ENCODE assay signal across 16 mouse cellular contexts in genomic region chr13:95831760-95832159, GRCm38 (mm10). TPM values are rescaled to one million over a fixed set of nuclear protein-coding genes. Genes with fewer than 3 reads are reported as not detected.
A peak's percentile ranks its signal among the peaks of the same experiment; 100 is the strongest.
DNase-seq lines count a peak whose midpoint lies in the region; ATAC-seq lines count a peak whose summit lies in the region.
"Had no signal": no experiment of that assay in that cellular context is flagged by ENCODE, and none has a peak within 500 bp of the region (broad histone marks: within the 10 kb centered on the region; RNA-seq: fewer than 3 reads in every experiment).

No protein-coding gene starts in this region.

- H3K27me3 ChIP-seq in kidney, embryonic 15.5 days: no peaks in the 10 kb centered on the region
- H3K27me3 ChIP-seq in neural tube, embryonic 15.5 days (replicated peaks): no peaks in the 10 kb centered on the region
- H3K27me3 ChIP-seq: CH12.LX; midbrain, embryonic 15.5 days; neural tube, embryonic 13.5 days had no signal

- no peak overlapping the region for H3K4me3 ChIP-seq in kidney, embryonic 15.5 days (replicated peaks)
- no peak overlapping the region for H3K4me3 ChIP-seq in neural tube, embryonic 15.5 days (replicated peaks)
- H3K4me3 ChIP-seq: heart, embryonic 10.5 days; hindbrain, embryonic 10.5 days; midbrain, embryonic 15.5 days; neural tube, embryonic 13.5 days had no signal

- intact Hi-C loops in gastrocnemius, postnatal 36 days (cut with DNase I): no loop called here

- no peaks in the 10 kb centered on the region for H3K9me3 ChIP-seq in kidney, embryonic 15.5 days (replicated peaks)
- H3K9me3 ChIP-seq in neural tube, embryonic 15.5 days (replicated peaks): no peaks in the 10 kb centered on the region
- H3K9me3 ChIP-seq: heart, embryonic 10.5 days; hindbrain, embryonic 10.5 days; midbrain, embryonic 15.5 days; neural tube, embryonic 13.5 days had no signal

- H3K4me1 ChIP-seq in kidney, embryonic 15.5 days: no peaks in the 10 kb centered on the region
- H3K4me1 ChIP-seq in neural tube, embryonic 15.5 days: no peaks in the 10 kb centered on the region

- peak; percentile 27 to 34 for DNase-seq in cerebellum, postnatal 36 days
- no peak for DNase-seq in cerebellum, adult 9-11 months
- peak; percentile 24 for DNase-seq in lung, postnatal 36 days
- DNase-seq in lung, postnatal 10 days: no peak
- no peak for DNase-seq in lung, postnatal 25 days (ENCODE audit: low spot score)
- DNase-seq in gastrocnemius, postnatal 36 days: no peak
- DNase-seq: right cerebral cortex, adult 18-20 months; thymus, postnatal 4 days had no signal

- no peak overlapping the region for H3K9ac ChIP-seq in kidney, embryonic 15.5 days
- H3K9ac ChIP-seq in neural tube, embryonic 15.5 days (replicated peaks): no peak overlapping the region
- H3K9ac ChIP-seq: midbrain, embryonic 15.5 days; neural tube, embryonic 13.5 days had no signal

- H3K27ac ChIP-seq in kidney, embryonic 15.5 days: no peak overlapping the region
- no peak overlapping the region for H3K27ac ChIP-seq in neural tube, embryonic 15.5 days (replicated peaks)
- H3K27ac ChIP-seq: heart, embryonic 10.5 days; hindbrain, embryonic 10.5 days; midbrain, embryonic 15.5 days; neural tube, embryonic 13.5 days had no signal

- H3K4me2 ChIP-seq in kidney, embryonic 15.5 days: no peak overlapping the region
- H3K4me2 ChIP-seq in neural tube, embryonic 15.5 days: no peak overlapping the region
- H3K4me2 ChIP-seq: midbrain, embryonic 15.5 days; neural tube, embryonic 13.5 days had no signal

- no peaks in the 10 kb centered on the region for H3K36me3 ChIP-seq in kidney, embryonic 15.5 days
- H3K36me3 ChIP-seq in neural tube, embryonic 15.5 days: no peaks in the 10 kb centered on the region
- H3K36me3 ChIP-seq: heart, embryonic 10.5 days; midbrain, embryonic 15.5 days; neural tube, embryonic 13.5 days had no signal

- 0 out of 2 replicates have a peak, but pooled peaks have one; percentile 33 for ATAC-seq in kidney, embryonic 15.5 days (replicated peaks; ENCODE audit: low FRiP score)
- ATAC-seq in neural tube, embryonic 15.5 days (ENCODE audit: low FRiP score): no peak
- ATAC-seq: lung, postnatal 0 days; midbrain, embryonic 15.5 days had no signal

RNA-seq across cellular contexts. Expression of gene Iqgap2, which starts 60.0 kb away (rescaled TPM):
- polyA plus RNA-seq in kidney, embryonic 15.5 days (2015; fragmentation: Nextera tagmentation; extraction: Ambion mirVana): 10.1 and 10.6 TPM in 2 replicates
- 1.9 and 6.0 TPM in 2 replicates for polyA plus RNA-seq in neural tube, embryonic 15.5 days (2015; fragmentation: Nextera tagmentation; extraction: Ambion mirVana)
- total RNA-seq in gastrocnemius, postnatal 36 days (2021): 1 to 10 TPM; 1.3 to 1.6 TPM

Comparison
In these comparisons a context has a peak if more than half of its experiments do, and no peak if none do; other contexts are left out.
1. DNase-seq: peak in cerebellum, postnatal 36 days (2 of 2) and lung, postnatal 36 days (single experiment); none in cerebellum, adult 9-11 months (single experiment), lung, postnatal 10 days (single experiment), lung, postnatal 25 days (single experiment) and gastrocnemius, postnatal 36 days (0 of 2).